Mouse (Mus musculus) lung, embryonic 14.5 days (tissue): ENCODE measurements around the gene Cep78. TPM values are rescaled to one million over a fixed set of nuclear protein-coding genes. Genes with fewer than 3 reads are reported as not detected.

Experiments
- ATAC-seq: fragments of 200-750 bp; cut with Nextera tagmentation; 2 replicates; pipeline ENCODE4 v1.8.0; 2017; ENCODE audit warnings: mild to moderate bottlenecking, moderate TSS enrichment, moderate library complexity; ENCODE audit not compliant: insufficient read depth
- DNase-seq: peaks from one replicate; pipeline ENCODE4 v3.0.0-alpha.2; 2015
- H3K27ac ChIP-seq: fragments of 300-500 bp; sonication (generic); 2 replicates; pipeline ENCODE4 v1.5.1; 2014; ENCODE audit warnings: low read depth, mild to moderate bottlenecking, moderate library complexity
- H3K27me3 ChIP-seq: fragments of 300-500 bp; sonication (generic); 2 replicates; pipeline ENCODE4 v1.6.1; 2014; ENCODE audit warnings: low read length, control low read depth; ENCODE audit not compliant: insufficient read depth
- H3K36me3 ChIP-seq: fragments of 300-500 bp; sonication (generic); 2 replicates; pipeline ENCODE4 v1.6.1; 2014; ENCODE audit warnings: control low read depth; ENCODE audit not compliant: insufficient read depth
- H3K4me1 ChIP-seq: fragments of 300-500 bp; sonication (generic); 2 replicates; pipeline ENCODE4 v1.6.1; 2014; ENCODE audit warnings: antibody characterized with exemption, control low read depth; ENCODE audit not compliant: insufficient read depth
- H3K4me2 ChIP-seq: fragments of 300-500 bp; sonication (generic); 2 replicates; pipeline ENCODE4 v1.6.1; 2014; ENCODE audit warnings: mild to moderate bottlenecking
- H3K4me3 ChIP-seq: fragments of 300-500 bp; sonication (generic); 2 replicates; pipeline ENCODE4 v1.5.1; 2014; ENCODE audit warnings: low read depth, low read length
- H3K9ac ChIP-seq: fragments of 300-500 bp; sonication (generic); 2 replicates; pipeline ENCODE4 v1.6.1; 2014
- H3K9me3 ChIP-seq: fragments of 300-500 bp; sonication (generic); 2 replicates; pipeline ENCODE4 v1.6.1; 2016; ENCODE audit warnings: low read depth, low read length, control low read depth
- CTCF ChIP-seq: IDR thresholded peaks from 2 replicates; pipeline ENCODE4 v1.5.1; 2016; ENCODE audit warnings: antibody characterized with exemption, low read depth
- WGBS: fragments of 180-500 bp; shearing (Covaris S2); extraction: QIAGEN DNeasy Blood & Tissue Kit; methylation state at CpG from one replicate; pipeline ENCODE4 v1.1.7; 2014; 5-methylcytosine and 5-hydroxymethylcytosine counted together
- polyA plus RNA-seq: library from polyadenylated mRNA; unstranded; fragments of >200 nt; fragmentation: Nextera tagmentation; extraction: Ambion mirVana; gene quantifications from 2 replicates; pipeline ENCODE4 v1.2.1, GENCODE M21; 2014

Gene Cep78
- polyA plus RNA-seq, 1 experiment from 2014 or later = 36.1 TPM

GRCm38 (mm10) chr19:15910488-15910887, 74.3 kb downstream of the Cep78 start:
- WGBS = 76% methylated on average over 1 of the region's 1 CpGs
- Histone ChIP-seq H3K36me3 (peaks cover 95% of the 10 kb centered on the region), H3K4me3 (no peak overlapping the region)

GRCm38 (mm10) chr19:15908016-15908415, 76.8 kb downstream of the Cep78 start:
- Histone ChIP-seq H3K9ac (no peak overlapping the region), H3K9me3 (no peaks in the 10 kb centered on the region), H3K36me3 (peaks cover 81% of the 10 kb centered on the region), H3K4me3 (no peak overlapping the region), H3K4me2 (no peak overlapping the region), H3K27me3 (no peaks in the 10 kb centered on the region), H3K4me1 (no peaks in the 10 kb centered on the region), H3K27ac (no peak overlapping the region)
- WGBS = 88% methylated on average over 5 of the region's 5 CpGs
- no peak for DNase-seq
- no peak for TF ChIP-seq CTCF
- ATAC-seq = no peak

More at GRCm38 (mm10) chr19:15910488-15910887, 74.3 kb downstream of the Cep78 start:
- ATAC-seq = no peak
- Histone ChIP-seq H3K9me3 (no peaks in the 10 kb centered on the region), H3K27ac (no peak overlapping the region), H3K4me1 (no peaks in the 10 kb centered on the region), H3K27me3 (no peaks in the 10 kb centered on the region), H3K9ac (no peak overlapping the region), H3K4me2 (no peak overlapping the region)
- no peak for TF ChIP-seq CTCF
- DNase-seq = no peak

Other genes with a start within 250 kb of the Cep78 start
- 209 and 227 TPM in 2 replicates for gene Psat1, start 37.7 kb downstream of the Cep78 start, polyA plus RNA-seq
- gene Gnaq, start 147.8 kb upstream of the Cep78 start, polyA plus RNA-seq = 15.9 and 16.1 TPM in 2 replicates